Mouse (Mus musculus): Measurements from ENCODE around the gene Ttc28.

DNA sequence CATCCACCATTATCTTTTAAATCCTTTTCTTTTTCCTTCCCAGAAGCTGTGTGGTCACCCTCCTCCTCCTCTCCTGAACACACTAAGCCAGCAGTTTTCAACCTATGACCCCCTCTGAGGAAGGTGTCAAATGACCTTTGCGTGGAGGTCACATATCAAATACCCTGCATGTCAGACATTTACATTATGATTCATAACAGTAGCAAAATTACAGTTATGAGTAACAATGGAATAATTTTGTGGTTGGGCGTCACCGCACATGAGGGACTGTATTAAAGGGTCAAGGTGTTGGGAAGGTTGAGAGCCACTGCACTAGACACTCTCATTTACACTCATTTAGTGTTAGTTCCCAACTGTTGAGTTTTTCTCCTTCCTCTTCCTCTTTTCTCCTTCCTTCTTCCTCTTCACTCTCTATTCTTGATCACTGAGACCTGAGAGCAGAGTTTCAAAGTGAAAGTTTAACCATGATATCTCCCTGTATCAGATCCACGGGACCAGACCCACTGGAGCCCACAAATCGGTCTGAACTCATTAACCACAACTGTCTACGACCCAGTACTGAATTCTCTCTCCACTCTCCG, 245.1 kb downstream of the Ttc28 start:
- no peak for TF ChIP-seq GATA1 (IDR thresholded peaks at IDR 0.05; ENCODE audit: borderline replicate concordance, low read length)
- no peak for TF ChIP-seq FLI1 (IDR thresholded peaks at IDR 0.05; ENCODE audit: low read length)
